Mouse (Mus musculus) lung, adult 2 months (tissue): ENCODE data around the gene Dbx2.

Experiments used
- CTCF ChIP-seq: fragments of 200-500 bp; IDR thresholded peaks from 2 replicates; pipeline ENCODE4 v1.5.1; 2011; ENCODE audit warnings: mild to moderate bottlenecking, low read length, control low read depth; ENCODE audit not compliant: insufficient read depth
- POLR2A ChIP-seq: fragments of 200-500 bp; IDR thresholded peaks from 2 replicates; pipeline ENCODE4 v1.6.1; 2011; ENCODE audit warnings: low read depth, mild to moderate bottlenecking, control low read depth, low read length, borderline replicate concordance; ENCODE audit errors: extremely low read depth

DNA sequence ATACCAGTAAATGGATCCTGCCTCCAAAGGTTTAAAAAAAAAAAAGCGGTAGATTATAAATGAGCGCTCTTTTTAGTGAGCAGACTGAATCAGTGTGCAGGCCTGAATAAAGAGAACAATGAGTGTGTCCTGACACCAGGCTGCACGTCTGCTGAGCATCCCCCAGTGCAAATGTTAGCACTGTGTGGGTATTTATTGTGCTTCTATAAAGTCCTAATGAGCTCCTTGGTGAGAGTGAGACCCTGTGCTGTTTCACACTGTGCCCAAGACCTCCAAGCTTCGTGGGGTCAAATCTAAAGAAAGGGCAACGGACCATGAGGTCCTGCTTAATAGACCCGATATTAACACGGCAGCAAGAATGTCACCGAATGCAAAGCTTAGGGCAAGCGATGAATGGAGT, 46.4 kb upstream of the Dbx2 start:
- no peak for TF ChIP-seq CTCF
- no peak for TF ChIP-seq POLR2A
